Comparison of ENCODE assay signal across 21 mouse cellular contexts in genomic region chr2:129269161-129269643, GRCm38 (mm10). TPM values are rescaled to one million over a fixed set of nuclear protein-coding genes. Genes with fewer than 3 reads are reported as not detected.
"Had no signal": no experiment of that assay in that cellular context is flagged by ENCODE, and none has a peak within 500 bp of the region (broad histone marks: within the 10 kb centered on the region; RNA-seq: fewer than 3 reads in every experiment).

No protein-coding gene starts in this region.

- H3K27ac ChIP-seq: midbrain, embryonic 10.5 days; midbrain, embryonic 12.5 days; neural tube, embryonic 13.5 days; neural tube, embryonic 15.5 days had no signal

- H3K4me3 ChIP-seq: midbrain, embryonic 10.5 days; midbrain, embryonic 12.5 days; myocyte; neural tube, embryonic 13.5 days; neural tube, embryonic 15.5 days had no signal

- H3K27me3 ChIP-seq: midbrain, embryonic 12.5 days; neural tube, embryonic 13.5 days; neural tube, embryonic 15.5 days had no signal

- H3K4me1 ChIP-seq: midbrain, embryonic 10.5 days; midbrain, embryonic 12.5 days; neural tube, embryonic 13.5 days; neural tube, embryonic 15.5 days had no signal

- DNase-seq: lung, adult 18-20 months; lung, embryonic 14.5 days; lung, postnatal 10 days; lung, postnatal 4 days; midbrain, embryonic 14.5 days; retina, postnatal 1 day; right cerebral cortex, adult 18-20 months; right cerebral cortex, postnatal 25 days; right cerebral cortex, postnatal 4 days; spleen, adult 18-20 months; thymus, adult 18-20 months; thymus, postnatal 14 days; thymus, postnatal 36 days had no signal

- H3K9me3 ChIP-seq: neural tube, embryonic 13.5 days; neural tube, embryonic 15.5 days had no signal

RNA-seq across cellular contexts. Expression of gene Il1a, which starts 40.6 kb away (rescaled TPM):
- polyA plus RNA-seq: lung, embryonic 14.5 days; lung, embryonic 16.5 days; midbrain, embryonic 12.5 days; myocyte; neural tube, embryonic 11.5 days; stomach, embryonic 14.5 days had no signal
